Mouse (Mus musculus): Measurements from ENCODE around the gene Apold1.

GRCm38 (mm10) chr6:134994985-134995384 lies 13.5 kb downstream of the Apold1 start:
- TF ChIP-seq CTCF (IDR thresholded peaks at IDR 0.05; ENCODE audit: borderline replicate concordance, extremely low read depth, insufficient read depth, insufficient read length), result no peak
- no peak for TF ChIP-seq POLR2A (IDR thresholded peaks at IDR 0.05; ENCODE audit: borderline replicate concordance, extremely low read depth, insufficient read depth, insufficient read length, poor library complexity, severe bottlenecking)

Measured in brain, embryonic 14.5 days (tissue).